Mouse (Mus musculus) retina, postnatal 7 days (tissue): Measurements from ENCODE around the gene Gipc2.
"Not testable (repeated sequence)": the region's sequence is repeated elsewhere in the genome, so short reads cannot be mapped to it uniquely, and the experiment has no call there.

ENCODE experiments used
- DNase-seq: peaks from one replicate; pipeline ENCODE4 v3.0.0-alpha.2; 2012; ENCODE audit warnings: low read depth, low spot score

Gipc2 gene

DNA sequence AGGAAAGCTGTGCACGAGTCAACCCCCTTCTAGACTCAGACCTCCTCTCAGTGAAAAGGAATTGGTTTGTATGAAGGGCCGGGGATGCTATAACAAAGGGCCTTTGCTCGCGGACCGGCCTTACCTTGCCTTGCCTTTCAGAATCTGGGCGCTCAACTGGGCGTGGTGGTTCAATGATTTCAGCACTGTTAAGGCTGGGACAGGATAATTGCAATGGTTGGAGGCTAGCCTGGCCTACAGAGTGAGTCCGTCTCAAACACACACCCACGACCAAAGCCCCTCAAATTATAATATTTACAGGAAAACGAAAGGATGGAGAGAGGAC lies at the start of gene Gipc2:
Gene Gipc2, minus strand, starts transcription at position 132 of the 325 bp plus-strand sequence.
- no peak for DNase-seq

DNA sequence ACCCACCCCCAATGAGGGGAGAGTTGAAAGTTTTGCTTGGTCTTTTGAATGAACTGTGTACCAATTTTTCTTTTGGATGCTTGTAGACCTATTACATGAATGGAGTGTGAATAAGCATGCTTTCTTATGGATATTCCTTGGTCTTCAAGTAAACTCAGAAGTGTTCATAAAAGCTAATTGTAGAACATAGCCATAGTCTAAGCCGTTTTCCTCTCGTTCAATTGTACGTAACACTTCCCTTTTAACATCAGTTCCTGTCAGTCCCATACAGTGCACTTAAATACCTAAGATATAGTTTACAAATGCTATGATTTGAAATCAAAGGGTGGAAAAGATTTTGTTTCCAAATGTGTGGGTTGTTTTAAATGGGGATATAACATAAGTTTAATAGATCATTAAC lies 47.4 kb upstream of the Gipc2 start:
- no peak for DNase-seq

DNA sequence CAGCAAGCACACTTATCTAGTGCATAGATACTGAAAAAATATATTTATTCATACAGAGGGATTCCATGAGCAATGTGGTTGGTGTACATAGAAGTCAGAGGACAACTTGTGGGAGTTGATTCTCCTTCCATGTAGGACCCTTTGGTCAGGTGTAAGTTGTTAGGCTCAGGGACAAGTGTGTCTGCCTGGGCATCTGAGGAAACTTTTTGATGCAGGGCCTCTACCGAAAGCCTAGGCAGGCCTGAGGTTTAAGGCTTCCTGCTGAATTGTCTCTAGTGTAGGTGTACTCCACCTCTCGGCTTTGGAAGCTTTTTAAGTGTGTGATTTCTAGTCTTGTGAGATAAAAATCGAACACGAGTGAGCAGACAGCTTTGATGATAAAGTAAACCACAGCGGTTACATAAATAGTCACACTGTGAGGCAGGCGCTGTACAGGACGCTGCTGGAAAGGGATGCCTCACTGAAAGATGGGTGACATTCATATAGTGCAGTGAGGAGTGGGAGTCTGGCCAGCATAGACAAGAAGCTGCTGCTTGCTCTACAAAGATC lies 45.8 kb upstream of the Gipc2 start:
- DNase-seq, result no peak

DNA sequence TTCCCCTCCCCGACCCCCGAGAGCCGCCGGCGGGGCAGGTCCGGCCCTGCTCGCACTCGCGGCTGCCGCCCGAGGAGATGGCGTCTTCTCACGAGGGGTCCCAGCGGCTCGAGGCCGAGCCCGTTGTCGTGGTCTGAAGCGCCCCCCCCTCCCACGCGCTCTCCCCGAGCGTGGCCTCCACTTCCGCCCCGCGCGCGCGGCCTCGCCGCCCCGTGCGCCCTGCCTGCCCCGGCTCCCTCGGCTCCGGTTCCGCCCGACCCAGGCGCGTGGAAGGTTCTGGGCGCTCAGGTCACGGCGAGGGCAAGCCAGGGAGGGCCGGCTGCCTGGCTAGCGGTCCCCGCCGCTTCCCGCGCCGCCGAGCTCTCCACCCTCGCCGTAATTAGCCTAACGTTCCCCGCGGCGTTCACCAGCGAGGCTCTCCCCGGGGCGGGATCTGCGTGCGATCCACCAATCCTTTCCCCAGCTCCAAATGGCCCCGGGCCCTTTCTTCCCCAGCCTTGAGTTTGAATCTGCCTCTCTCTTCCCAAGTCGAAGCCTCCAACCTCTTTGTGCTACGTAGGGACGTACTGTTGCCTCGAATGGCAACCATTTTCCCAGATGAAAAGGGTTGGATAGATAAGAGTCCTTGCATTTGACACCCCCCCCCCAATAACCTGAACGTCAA lies 44.8 kb upstream of the Gipc2 start:
- peak; percentile 36 for DNase-seq

DNA sequence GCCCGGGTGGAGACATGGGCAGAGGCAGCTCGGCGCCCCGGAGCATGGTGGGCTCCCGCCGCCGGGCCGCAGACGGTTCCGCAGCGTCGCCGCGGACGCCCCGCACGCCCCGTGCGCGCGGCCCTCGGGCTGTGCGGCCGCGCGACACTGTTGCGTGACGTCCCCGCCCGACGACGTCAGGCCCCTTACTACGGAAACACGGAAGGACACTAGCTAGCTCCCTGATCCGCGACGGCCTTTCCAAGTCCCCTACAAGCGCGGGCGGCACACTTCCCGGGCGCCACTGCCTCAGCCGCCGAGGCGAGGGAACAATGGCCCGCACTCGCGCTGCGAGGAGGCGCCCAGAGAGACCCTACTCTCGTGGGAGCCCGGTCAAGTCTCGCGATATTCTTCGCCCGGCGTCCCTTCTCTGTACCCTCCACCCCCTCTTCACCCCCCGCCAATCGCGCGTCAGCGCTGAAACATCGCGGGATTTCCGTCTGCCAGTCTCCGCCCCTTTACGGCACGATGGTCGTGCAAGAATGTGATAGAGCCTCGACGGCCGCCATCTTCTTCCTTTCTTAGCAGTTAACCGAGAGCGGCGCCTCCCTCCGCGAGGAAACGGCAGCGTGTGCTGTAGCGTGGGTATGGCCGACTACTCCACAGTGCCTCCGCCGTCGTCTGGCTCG lies 44.1 kb upstream of the Gipc2 start, which contains the start of the genes Dnajb4 and Fubp1:
Gene Dnajb4, minus strand, starts transcription at position 336 of the 668 bp plus-strand sequence.
Gene Fubp1, plus strand, starts transcription at position 456 of the 668 bp plus-strand sequence.
- DNase-seq, result peak; percentile 98

DNA sequence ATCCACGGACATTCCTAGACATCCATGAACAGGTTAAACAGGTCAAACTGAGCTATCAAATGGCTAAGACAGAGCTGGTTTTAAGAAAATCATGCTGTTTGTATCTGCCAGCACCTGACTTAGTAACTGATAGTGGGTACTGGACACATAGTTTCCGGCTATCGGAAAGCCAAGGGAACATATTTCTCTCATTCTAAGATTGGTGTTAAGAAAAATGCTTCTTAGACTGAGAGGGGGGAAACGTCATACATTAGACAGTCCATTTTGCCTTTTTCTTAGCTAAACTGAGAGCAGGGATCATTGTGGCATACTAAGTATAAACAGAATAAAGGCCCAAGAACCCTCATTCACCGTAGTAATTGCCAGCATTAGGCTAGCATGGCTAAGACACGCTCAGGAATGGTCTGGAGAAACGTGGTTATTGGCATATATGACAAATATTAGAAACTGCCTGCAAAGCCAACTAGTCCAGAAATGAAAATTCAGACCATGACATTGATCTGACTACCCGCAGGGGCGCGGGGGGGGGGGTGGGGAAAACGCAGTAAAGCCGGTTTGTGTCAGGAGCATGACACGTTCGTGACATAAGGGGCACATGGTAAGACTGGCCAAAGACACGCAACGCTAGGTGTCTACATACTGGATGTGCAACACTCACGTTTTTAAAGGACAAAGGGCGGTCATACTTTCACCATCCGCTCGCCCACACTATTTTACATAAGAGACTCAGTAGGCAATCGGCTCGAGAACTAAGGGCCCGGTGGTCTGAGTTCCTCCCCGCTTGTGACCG lies 43.3 kb upstream of the Gipc2 start:
- peak; percentile 33 for DNase-seq

DNA sequence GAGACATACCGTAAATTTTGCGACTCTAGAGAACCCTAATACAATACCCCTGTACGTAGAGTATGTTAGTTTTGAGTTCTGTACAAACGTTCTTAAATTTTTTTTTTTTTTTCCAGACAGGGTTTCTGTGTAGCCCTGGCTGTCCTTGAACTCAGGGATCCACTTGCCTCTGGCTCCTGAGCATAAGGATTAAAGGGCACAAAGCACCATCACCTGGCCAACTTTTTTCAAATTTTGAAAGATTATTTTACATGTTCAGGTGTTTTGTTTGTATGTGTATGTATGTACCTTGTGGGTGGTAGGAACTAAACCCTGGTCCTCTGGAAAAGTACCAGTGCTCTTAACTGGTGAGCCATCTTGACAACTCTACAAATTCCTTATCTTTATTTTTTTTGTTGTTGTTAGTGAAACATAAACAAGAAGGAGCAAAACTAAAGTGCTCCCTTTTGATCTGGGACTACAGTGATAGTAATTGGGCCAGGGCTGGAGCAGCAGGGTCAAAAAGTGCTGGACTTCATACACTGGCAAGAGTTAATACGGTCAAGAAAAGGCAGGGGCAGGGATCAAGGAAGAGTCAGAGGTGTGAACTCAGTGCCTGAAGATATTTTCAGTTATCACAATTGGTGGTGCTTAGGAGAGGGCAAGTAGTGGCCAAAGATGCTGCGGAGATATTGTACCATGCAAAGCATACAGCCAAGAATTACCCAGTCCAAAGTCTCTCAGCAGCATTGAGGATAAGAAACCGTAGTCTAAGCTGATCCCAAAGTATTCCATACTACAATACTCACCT lies 42.3 kb upstream of the Gipc2 start:
- DNase-seq, result no peak

DNA sequence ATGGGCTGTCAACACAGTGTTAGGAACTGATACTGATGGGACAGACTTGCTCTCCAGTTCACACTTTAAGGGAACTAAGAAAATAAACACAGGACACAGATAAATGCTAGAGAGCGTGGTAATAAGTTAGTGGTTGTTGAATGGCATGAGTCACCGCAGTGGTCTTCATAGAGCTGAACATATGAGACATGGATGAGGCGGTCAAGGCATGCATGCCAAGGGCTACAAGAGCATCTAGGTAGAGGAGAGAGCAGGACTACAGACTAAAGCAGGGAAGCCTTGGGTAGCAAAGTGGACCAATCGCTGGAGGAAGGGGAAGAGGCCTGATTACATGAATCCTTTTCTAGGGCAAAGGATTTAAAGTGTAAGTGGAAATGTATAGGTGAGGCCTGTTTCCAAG lies 41.1 kb upstream of the Gipc2 start:
- no peak for DNase-seq

DNA sequence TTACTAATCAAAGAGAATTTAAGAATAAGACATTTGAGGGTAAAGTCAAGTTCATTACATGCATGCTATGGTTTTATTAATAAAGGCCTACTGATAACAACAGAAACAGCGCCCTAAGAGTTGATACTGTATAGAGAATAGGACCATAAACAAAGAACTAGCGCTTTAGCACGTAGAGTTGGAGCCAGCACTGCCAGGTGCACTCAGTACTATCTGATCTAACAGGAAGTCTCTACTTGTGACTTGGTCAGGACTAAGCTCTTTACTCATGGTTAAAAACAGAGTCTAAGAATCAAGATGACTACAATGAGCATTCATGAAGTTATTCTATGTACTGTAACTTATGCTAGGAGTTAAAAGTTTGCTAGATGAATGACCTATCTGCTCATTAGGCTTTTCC lies 38.5 kb upstream of the Gipc2 start:
- no peak for DNase-seq

DNA sequence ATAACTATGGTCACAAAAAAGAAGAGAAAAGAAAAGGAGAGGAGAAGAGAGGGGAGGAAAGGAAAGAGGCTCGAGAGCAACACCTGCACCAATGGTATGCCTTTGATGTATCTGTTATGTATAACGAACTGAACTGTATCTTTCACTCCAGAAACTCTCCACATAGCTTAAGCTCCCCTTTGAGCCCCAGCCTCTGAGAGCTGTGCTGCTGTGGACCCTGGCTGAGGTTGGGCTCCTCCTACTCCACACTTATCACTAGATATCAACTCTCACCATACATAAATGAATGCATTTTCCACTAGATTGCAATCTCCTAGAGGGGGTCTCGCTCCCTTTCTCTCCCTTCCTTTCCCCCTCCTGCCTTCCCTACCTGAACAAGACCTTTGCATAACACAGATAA lies 38.0 kb upstream of the Gipc2 start:
- DNase-seq, result no peak

DNA sequence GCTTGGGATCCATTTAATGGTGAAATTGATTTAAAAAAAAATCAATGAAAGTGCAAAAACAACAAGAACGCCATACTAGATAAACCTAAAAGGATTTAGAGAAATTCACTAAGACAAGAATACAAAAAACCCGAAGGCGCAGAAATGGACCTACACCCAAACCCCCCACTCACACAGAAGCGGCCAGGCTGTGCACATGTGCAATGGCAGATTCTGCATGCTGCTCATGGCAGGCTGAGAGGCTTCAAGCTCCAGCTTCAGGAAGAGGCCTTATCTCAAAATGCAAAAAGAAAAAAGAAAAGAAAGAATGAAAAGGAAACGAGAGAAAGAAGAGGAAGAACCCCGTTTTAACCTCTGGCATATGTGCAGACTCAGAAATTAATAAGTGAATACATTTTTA lies 37.4 kb upstream of the Gipc2 start:
- no peak for DNase-seq

DNA sequence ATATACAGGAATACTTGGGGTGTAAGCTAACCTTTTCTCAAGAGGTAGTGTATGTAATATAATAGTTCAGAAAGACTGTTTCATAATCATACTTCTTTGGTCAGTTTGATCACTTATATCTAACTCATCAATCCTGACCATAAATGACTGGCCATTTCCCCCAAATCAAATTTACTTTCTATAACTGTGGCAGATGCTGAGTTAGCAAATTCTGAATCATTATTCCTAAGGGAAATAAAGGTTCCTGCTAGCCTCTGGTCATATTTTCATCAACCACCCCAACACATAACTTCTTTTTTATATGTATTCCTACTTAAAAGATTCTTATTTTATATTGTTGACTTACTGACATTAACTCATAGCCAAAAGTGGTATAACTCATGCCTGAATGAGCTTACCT lies 36.9 kb upstream of the Gipc2 start:
- no peak for DNase-seq

DNA sequence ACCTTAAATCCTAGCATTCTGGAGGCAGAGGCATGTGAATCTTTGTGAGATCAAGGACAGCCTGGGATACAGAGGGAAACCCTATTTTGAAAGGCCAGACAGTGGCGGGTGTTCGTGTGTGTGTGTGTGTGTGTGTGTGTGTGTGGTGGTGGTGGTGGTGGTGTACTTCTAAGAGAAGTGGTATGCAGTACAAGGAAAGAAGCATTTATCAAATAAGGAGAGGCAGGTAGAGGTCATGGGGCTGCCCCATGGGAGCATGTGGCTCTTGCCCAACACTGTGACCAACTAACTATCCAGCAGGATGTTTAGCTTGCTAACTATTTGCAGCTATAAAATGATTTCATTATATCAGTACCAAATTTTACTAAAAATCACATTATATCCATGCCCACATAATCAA lies 35.6 kb upstream of the Gipc2 start:
- DNase-seq, result no peak

DNA sequence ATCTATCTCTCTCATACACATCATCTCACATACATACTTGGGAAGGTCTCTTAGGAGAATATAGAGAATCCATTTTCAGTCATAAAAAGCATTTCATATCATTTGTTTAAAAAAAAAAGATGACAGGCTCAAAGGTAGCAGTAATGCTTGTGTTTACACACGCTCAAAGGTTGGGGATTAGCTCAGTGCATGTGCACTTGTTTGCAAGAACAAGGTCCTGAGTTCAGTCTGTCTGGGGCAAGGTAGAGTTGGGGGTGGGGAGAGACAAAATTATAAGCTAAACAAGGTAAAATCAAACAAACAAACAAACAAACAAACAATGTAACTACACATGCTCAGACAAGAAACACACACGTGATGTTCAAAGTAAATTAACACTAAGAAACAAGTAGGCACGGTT lies 35.2 kb upstream of the Gipc2 start:
- DNase-seq, result no peak

DNA sequence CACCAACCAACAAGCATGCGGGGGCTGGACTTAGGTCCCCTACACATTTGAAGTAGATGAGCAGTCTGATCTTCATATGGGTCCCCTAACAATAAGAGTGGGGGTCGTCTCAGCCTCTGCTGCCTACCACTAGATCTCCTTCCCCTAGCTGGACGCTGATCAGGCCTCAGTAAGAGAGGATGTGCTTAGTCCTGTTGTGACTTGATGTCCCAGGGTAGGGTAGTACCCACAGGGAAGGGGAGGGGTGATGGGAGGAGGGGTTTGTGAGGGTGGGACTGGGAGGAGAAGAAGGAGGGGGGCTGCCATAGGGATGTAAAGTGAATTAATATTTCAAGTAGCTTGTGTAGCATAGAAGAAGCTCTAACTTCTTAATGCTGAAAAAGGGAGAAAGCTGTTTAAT lies 33.1 kb upstream of the Gipc2 start:
- DNase-seq, result no peak

DNA sequence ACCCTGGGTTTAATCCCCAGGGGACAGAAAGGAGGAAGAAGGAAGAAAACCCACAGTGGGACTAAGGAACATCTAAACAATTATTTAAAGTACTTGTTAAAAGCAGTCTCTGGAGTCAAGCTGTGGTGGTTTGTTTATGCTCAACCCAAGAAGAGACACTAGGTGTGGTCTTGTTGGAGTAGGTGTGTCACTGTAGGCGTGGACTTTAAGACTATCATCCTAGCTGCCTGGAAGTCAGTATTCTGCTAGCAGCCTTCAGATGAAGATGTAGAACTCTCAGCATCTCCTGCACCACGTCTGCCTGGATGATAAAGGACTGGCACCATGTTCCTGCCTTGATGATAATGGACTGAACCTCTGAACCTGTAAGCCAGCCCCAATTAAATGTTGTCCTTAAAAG lies 31.2 kb upstream of the Gipc2 start:
- not testable (repeated sequence) for DNase-seq

DNA sequence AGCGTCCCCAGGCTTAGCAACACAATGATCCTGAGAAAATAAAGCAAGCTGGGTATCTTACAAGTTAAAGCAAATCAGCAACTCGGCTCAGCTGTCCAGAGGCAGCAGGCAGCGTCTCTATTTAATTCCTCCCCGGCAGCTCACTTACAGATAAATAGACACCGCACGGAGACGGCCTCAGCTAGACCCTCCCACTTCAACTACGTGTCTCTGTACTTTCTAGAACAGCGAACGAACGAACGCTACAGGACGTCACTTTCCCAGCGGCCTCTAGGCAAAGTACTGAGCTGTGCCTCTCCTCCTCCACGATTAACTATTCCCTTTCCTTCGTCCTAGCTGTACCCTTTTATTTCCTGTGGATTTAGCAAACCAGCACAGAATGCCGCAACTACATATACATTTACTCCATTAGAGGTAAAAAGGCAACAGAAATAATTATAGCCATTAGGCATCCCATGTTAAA lies 27.6 kb upstream of the Gipc2 start:
- peak; percentile 57 for DNase-seq

DNA sequence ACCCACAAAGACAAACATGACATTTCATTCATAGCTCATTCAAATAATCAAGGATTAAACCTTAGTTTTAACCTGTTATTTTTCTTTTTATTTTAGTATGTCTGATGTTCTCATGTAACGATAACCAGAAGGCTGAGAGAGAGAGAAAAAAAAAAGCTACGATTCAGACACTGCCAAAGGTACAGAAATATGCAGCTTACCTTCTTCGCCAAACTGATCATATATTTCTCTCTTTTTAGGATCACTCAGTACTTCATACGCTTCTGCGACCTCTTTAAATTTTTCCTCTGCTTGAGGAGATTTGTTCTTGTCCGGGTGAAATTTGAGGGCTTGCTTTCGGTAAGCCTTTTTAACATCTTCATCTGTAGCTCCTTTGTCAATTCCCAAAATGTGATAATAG lies 27.1 kb upstream of the Gipc2 start:
- no peak for DNase-seq

DNA sequence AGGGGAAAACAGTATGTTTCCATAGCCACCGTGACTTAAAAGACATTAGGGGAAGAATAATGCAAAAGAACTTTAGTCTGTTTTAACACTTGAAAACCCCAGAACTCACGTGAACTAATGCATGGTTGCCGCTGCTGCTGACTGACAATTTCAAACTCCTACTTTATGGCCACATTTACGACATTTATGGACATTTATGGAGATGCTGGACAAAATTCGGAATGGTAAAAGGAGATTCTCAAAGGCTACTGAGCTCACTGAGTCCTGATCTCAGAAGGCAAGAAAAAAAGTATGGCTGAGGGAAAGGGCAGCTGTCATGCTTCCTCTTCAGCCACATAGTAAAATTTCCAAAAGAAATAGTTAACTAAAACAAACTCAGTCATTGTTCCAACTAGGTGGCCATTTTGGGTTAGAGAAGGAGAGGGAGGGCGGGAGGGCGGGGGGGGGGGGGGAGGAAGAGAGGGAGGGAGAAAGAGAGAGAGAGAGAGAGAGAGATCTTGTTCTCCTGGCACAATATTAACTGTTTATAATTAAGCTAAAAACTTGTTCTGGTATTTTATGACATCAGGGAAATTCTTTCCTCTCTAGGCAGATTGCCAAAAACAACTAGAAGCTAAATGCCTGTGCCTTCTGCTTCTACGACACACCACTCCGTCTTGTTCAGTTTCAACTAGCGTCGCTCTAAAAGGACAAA lies 26.4 kb upstream of the Gipc2 start:
- no peak for DNase-seq

DNA sequence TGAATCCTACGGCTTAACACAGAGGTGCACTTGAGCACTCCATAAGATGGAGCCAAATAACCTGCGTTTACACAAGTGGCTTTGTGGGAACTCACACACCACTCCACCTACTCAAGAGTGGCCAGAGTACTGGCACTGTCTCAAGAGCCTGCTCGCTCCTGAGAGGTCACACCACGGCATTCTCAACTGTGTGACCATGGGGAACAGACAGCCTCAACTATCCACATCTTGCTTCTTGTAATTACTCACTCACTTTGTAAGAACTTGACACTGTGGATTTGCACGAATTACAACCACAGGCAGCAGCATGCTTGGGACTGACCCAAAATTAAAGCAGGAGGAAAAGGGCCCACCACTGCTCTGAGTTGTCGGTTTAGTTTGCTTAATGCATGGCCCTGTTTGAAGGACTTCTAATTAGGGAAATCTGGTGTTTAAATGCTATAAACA lies 25.8 kb upstream of the Gipc2 start:
- DNase-seq, result no peak
